Mouse (Mus musculus): ENCODE results near the gene Lypla2. TPM values are rescaled to one million over a fixed set of nuclear protein-coding genes. Genes with fewer than 3 reads are reported as not detected.

Gene Lypla2
- polyA plus RNA-seq (2015; fragmentation: Nextera tagmentation; extraction: Ambion mirVana): 54.2 and 55.5 TPM in 2 replicates

DNA sequence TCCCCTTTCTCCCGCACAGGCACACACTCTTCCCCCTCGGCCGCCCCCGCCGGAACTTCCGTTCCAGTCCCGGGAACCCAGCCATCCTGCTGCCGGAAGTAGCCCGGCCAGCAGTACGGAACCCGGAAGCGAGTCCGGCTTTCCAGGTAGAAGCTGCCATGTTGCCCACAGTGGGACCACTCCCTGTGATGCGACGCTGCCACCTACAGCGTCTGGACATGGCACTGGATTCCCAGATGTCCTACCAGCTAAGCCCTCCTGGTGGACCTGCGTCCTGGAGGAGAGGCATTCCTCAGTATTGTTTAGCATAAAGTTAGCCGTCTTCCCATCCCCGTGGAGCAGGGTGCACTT is at the start of gene Lypla2:
Lypla2 (minus strand) TSS at position 71 of the 351 bp plus-strand sequence.
- Histone ChIP-seq H3K4me1 (ENCODE audit: insufficient read depth) (peaks cover 22% of the 10 kb centered on the region), H3K27ac (ENCODE audit: low read depth) (peak within 1 kb of the TSS; percentile 78), H3K27me3 (ENCODE audit: insufficient read depth, low read length) (no peaks in the 10 kb centered on the region), H3K9ac (replicated peaks) (peak within 1 kb of the TSS; percentile 88), H3K9me3 (ENCODE audit: low read length) (no peaks in the 10 kb centered on the region), H3K36me3 (replicated peaks; ENCODE audit: insufficient read depth, low read length) (peaks cover 62% of the 10 kb centered on the region), H3K4me2 (ENCODE audit: low read depth, low read length) (peak within 1 kb of the TSS; percentile 96), H3K4me3 (ENCODE audit: low read depth, low read length) (peak within 1 kb of the TSS; percentile 93)
- peak; percentile 87 for DNase-seq
- ATAC-seq: peak; percentile 83
- WGBS (ENCODE audit: insufficient replicate concordance): 1% methylated on average over 19 of the region's 19 CpGs
- TF ChIP-seq CTCF (IDR thresholded peaks at IDR 0.05; ENCODE audit: low read depth): 0 out of 2 replicates have a peak, but pooled peaks have one; percentile 5
- no peak for TF ChIP-seq EP300 (IDR thresholded peaks at IDR 0.05; ENCODE audit: low read depth)

DNA sequence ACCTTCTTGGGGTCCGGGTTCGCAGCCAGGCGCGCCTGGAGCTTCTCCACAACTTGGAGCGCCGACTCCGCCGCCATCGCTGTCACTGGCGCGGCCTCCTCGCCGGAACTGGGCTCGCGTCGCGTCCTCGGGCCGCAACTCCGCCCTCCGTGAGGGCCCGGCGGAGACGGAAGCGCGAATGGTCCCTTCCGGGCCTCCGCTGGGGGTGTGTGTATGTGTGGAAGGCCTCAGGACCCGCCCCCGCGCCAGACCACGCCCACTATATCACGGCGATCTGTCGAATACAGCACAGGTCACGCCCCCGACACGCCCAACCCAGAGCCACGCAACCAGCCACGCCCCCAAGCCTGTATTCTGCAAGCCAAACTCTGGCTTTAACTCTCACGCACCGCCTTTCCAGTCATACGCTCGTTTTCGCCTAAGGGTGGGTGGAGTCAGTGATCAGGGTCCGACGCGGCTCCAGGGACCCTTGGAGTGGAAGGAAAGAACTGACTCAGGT is 49.2 kb upstream of the Lypla2 start, which contains the start of gene Eloa:
Eloa (minus strand) TSS at position 215 of the 499 bp plus-strand sequence.
- peak; percentile 100 for DNase-seq
- Histone ChIP-seq H3K36me3 (replicated peaks; ENCODE audit: insufficient read depth, low read length) (0 out of 2 replicates have a peak, but pooled peaks cover 7% of the 10 kb centered on the region), H3K27ac (ENCODE audit: low read depth) (peak within 1 kb of the TSS; percentile 91), H3K4me1 (ENCODE audit: insufficient read depth) (peaks cover 20% of the 10 kb centered on the region), H3K9me3 (ENCODE audit: low read length) (no peaks in the 10 kb centered on the region), H3K4me2 (ENCODE audit: low read depth, low read length) (peak within 1 kb of the TSS; percentile 89), H3K9ac (replicated peaks) (peak within 1 kb of the TSS; percentile 97), H3K4me3 (ENCODE audit: low read depth, low read length) (peak within 1 kb of the TSS; percentile 91), H3K27me3 (ENCODE audit: insufficient read depth, low read length) (no peaks in the 10 kb centered on the region)
- under 1% methylated on average over 29 of the region's 48 CpGs for WGBS (ENCODE audit: insufficient replicate concordance)
- no peak for TF ChIP-seq CTCF (IDR thresholded peaks at IDR 0.05; ENCODE audit: low read depth)
- peak; percentile 51; the same call in 1 of the 2 replicates for TF ChIP-seq EP300 (IDR thresholded peaks at IDR 0.05; ENCODE audit: low read depth)
- peak; percentile 99 for ATAC-seq

DNA sequence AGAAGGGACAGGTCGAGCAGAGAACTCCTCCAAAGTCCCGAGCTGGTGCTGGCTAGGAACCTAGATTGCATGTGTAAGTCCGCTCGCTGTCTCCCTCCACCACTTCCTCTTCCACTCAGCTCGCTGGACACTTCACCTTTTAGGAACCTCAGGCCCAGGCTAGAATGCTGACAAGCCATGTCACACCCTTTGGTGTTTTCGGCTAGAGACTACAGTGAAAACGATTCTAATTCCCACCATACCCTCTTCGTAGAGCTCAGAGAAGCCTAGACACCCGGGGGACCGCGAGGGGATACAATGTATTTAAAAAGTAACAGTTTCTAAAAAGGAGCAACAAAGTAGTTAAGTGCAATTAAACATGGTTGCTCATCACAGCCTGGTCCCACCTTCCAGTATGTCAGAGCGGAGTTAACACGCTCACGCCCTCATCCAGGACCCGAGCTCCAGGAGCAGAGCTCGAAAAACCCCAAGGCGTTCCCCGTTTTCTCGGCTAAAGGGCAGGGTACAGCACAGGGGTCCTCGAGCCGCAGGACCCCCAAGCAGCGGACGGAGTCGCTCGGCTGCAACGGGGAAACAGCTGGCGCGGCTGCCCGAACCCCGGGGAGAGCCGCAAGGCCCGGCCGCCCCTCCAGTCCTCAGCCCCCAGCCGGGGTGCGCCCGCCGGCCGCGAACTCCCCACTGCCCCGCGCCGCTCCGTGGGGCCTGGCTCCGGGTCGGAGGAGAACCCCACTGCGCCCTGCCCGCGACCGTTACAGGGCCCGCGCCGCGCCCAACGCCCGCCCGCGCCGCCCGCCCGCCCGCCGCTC is 48.5 kb upstream of the Lypla2 start:
- WGBS (ENCODE audit: insufficient replicate concordance): under 1% methylated on average over 38 of the region's 62 CpGs
- H3K4me1 ChIP-seq (ENCODE audit: insufficient read depth): peaks cover 25% of the 10 kb centered on the region
- ATAC-seq: peak; percentile 68

GRCm38 (mm10) chr4:136016059-136016602 is 43.7 kb upstream of the Lypla2 start:
- DNase-seq: no peak

More for the DNA sequence above, 48.5 kb upstream of the Lypla2 start:
- peak overlapping the region; percentile 97 for H3K9ac ChIP-seq (replicated peaks)
- peak overlapping the region; percentile 89 for H3K4me2 ChIP-seq (ENCODE audit: low read depth, low read length)
- H3K4me3 ChIP-seq (ENCODE audit: low read depth, low read length): peak overlapping the region; percentile 91
- no peaks in the 10 kb centered on the region for H3K27me3 ChIP-seq (ENCODE audit: insufficient read depth, low read length)
- H3K36me3 ChIP-seq (replicated peaks; ENCODE audit: insufficient read depth, low read length): 0 out of 2 replicates have a peak, but pooled peaks cover 10% of the 10 kb centered on the region
- no peak for TF ChIP-seq EP300 (IDR thresholded peaks at IDR 0.05; ENCODE audit: low read depth)
- no peak for TF ChIP-seq CTCF (IDR thresholded peaks at IDR 0.05; ENCODE audit: low read depth)
- H3K27ac ChIP-seq (ENCODE audit: low read depth): peak overlapping the region; percentile 91
- peak; percentile 58 for DNase-seq
- H3K9me3 ChIP-seq (ENCODE audit: low read length): no peaks in the 10 kb centered on the region

DNA sequence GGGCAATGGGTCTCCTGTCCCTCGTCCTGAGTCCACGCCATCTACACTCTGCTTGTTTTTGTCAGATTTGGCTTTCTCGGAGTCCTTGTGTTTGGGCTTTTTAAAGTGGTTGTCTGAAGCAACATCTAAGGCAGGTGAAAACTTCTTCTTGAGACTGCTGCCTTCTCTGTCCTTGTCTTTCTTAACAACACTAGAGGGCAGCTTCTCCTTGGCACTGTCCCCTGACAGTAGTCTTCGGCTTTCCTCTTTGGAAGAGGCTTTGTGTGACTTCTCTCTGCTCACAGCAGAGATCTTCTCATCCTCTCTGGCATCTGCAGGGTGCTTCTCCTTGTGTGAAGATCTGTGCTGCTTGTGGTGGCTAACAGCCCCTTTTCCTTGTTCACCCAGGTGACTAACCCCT is 38.2 kb upstream of the Lypla2 start:
- TF ChIP-seq CTCF (IDR thresholded peaks at IDR 0.05; ENCODE audit: low read depth) (no peak), EP300 (IDR thresholded peaks at IDR 0.05; ENCODE audit: low read depth) (no peak)
- Histone ChIP-seq H3K36me3 (replicated peaks; ENCODE audit: insufficient read depth, low read length) (peaks cover 75% of the 10 kb centered on the region), H3K9ac (replicated peaks) (no peak overlapping the region), H3K27ac (ENCODE audit: low read depth) (no peak overlapping the region), H3K27me3 (ENCODE audit: insufficient read depth, low read length) (no peaks in the 10 kb centered on the region), H3K4me1 (ENCODE audit: insufficient read depth) (0 out of 2 replicates have a peak, but pooled peaks cover 5% of the 10 kb centered on the region), H3K4me2 (ENCODE audit: low read depth, low read length) (no peak overlapping the region), H3K9me3 (ENCODE audit: low read length) (no peaks in the 10 kb centered on the region), H3K4me3 (ENCODE audit: low read depth, low read length) (no peak overlapping the region)
- ATAC-seq: no peak
- WGBS (ENCODE audit: insufficient replicate concordance): 87% methylated on average over 4 of the region's 4 CpGs
- DNase-seq: no peak

More at GRCm38 (mm10) chr4:136016059-136016602, 43.7 kb upstream of the Lypla2 start:
- no peak overlapping the region for H3K4me2 ChIP-seq (ENCODE audit: low read depth, low read length)
- no peak for ATAC-seq
- H3K27ac ChIP-seq (ENCODE audit: low read depth): no peak overlapping the region
- no peaks in the 10 kb centered on the region for H3K27me3 ChIP-seq (ENCODE audit: insufficient read depth, low read length)
- no peak overlapping the region for H3K4me3 ChIP-seq (ENCODE audit: low read depth, low read length)
- H3K9me3 ChIP-seq (ENCODE audit: low read length): no peaks in the 10 kb centered on the region
- TF ChIP-seq EP300 (IDR thresholded peaks at IDR 0.05; ENCODE audit: low read depth) (no peak), CTCF (IDR thresholded peaks at IDR 0.05; ENCODE audit: low read depth) (no peak)
- H3K36me3 ChIP-seq (replicated peaks; ENCODE audit: insufficient read depth, low read length): peaks cover 39% of the 10 kb centered on the region
- WGBS (ENCODE audit: insufficient replicate concordance): 74% methylated on average over 3 of the region's 3 CpGs
- peaks cover 25% of the 10 kb centered on the region for H3K4me1 ChIP-seq (ENCODE audit: insufficient read depth)
- H3K9ac ChIP-seq (replicated peaks): no peak overlapping the region
